Mouse (Mus musculus): ENCODE results near the gene Elp4.

GRCm38 (mm10) chr2:105664996-105665395 lies 239.4 kb downstream of the Elp4 start:
- TF ChIP-seq CHD2 (IDR thresholded peaks at IDR 0.05; ENCODE audit: low read depth, low read length) (no peak), MAFK (IDR thresholded peaks at IDR 0.05; ENCODE audit: insufficient read depth, low read depth, low read length) (no peak), ZC3H11A (IDR thresholded peaks at IDR 0.05; ENCODE audit: borderline replicate concordance, low read depth, low read length) (no peak)

Measured in ES-E14 (cell line).